In genomic region chr1:140245465-140245864, GRCm38 (mm10) we compare ENCODE assay signal across 8 mouse cellular contexts. TPM values are rescaled to one million over a fixed set of nuclear protein-coding genes. Genes with fewer than 3 reads are reported as not detected.
DNase-seq lines count a peak whose midpoint lies in the region; ATAC-seq and TF ChIP-seq lines count a peak whose summit lies in the region.

No protein-coding gene starts in this region.

- H3K9ac ChIP-seq in forebrain, postnatal 0 days, result peak overlapping the region; percentile 56
- H3K9ac ChIP-seq in liver, embryonic 15.5 days, result no peak overlapping the region

- H3K4me1 ChIP-seq in forebrain, postnatal 0 days (ENCODE audit: insufficient read depth), result no peaks in the 10 kb centered on the region
- H3K4me1 ChIP-seq in liver, embryonic 15.5 days (replicated peaks), result no peaks in the 10 kb centered on the region

- WGBS in forebrain, postnatal 0 days, result 3% methylated on average over 17 of the region's 17 CpGs
- 1% methylated on average over 17 of the region's 17 CpGs for WGBS in liver, embryonic 15.5 days (ENCODE audit: insufficient replicate concordance)

- ATAC-seq in forebrain, postnatal 0 days, result peak; percentile 98
- peak; percentile 52; the same call in 1 of the 2 replicates for ATAC-seq in liver, embryonic 15.5 days (ENCODE audit: insufficient read depth)

- DNase-seq in cerebellum, postnatal 36 days, result peak; percentile 5 to 10
- no peak for DNase-seq in cerebellum, adult 9-11 months
- DNase-seq in forebrain, postnatal 0 days, result peak; percentile 71
- peak; percentile 69 to 70 for DNase-seq in heart, postnatal 14 days
- DNase-seq in kidney, postnatal 4 days, result peak; percentile 77 to 88
- peak; percentile 50 for DNase-seq in ovary, postnatal 14 days (ENCODE audit: low spot score)
- DNase-seq in adipocyte (ENCODE audit: low spot score), result no peak

- H3K4me3 ChIP-seq in forebrain, postnatal 0 days (ENCODE audit: low read depth, low read length), result peak overlapping the region; percentile 59
- H3K4me3 ChIP-seq in liver, embryonic 15.5 days (replicated peaks), result peak overlapping the region; percentile 35

- TF ChIP-seq CTCF in forebrain, postnatal 0 days (IDR thresholded peaks at IDR 0.05; ENCODE audit: low read depth), result no peak

- no peak overlapping the region for H3K27ac ChIP-seq in forebrain, postnatal 0 days (ENCODE audit: low read depth, low read length)
- H3K27ac ChIP-seq in liver, embryonic 15.5 days (replicated peaks), result no peak overlapping the region

- no peaks in the 10 kb centered on the region for H3K27me3 ChIP-seq in forebrain, postnatal 0 days (ENCODE audit: insufficient read depth, low read length)
- H3K27me3 ChIP-seq in liver, embryonic 15.5 days, result no peaks in the 10 kb centered on the region

- intact Hi-C loops in heart, postnatal 14 days (cut with DNase I), result no loop called here

- H3K36me3 ChIP-seq in forebrain, postnatal 0 days (ENCODE audit: insufficient read depth), result no peaks in the 10 kb centered on the region
- H3K36me3 ChIP-seq in liver, embryonic 15.5 days (replicated peaks), result no peaks in the 10 kb centered on the region

- no peaks in the 10 kb centered on the region for H3K9me3 ChIP-seq in forebrain, postnatal 0 days (ENCODE audit: low read length)
- no peaks in the 10 kb centered on the region for H3K9me3 ChIP-seq in liver, embryonic 15.5 days (replicated peaks)

- H3K4me2 ChIP-seq in forebrain, postnatal 0 days (ENCODE audit: low read depth), result peak overlapping the region; percentile 65
- H3K4me2 ChIP-seq in liver, embryonic 15.5 days, result peak overlapping the region; percentile 58

RNA-seq across cellular contexts. Expression of gene Kcnt2, which starts 0.5 kb away (rescaled TPM):
- 8.9 and 12.5 TPM in 2 replicates for total RNA-seq in forebrain, postnatal 0 days (2014; rRNA removed)
- polyA plus RNA-seq in forebrain, postnatal 0 days (2015; fragmentation: Nextera tagmentation; extraction: Ambion mirVana), result 1.9 and 2.4 TPM in 2 replicates
- total RNA-seq in heart, postnatal 14 days (2021), result 1 to 10 TPM; 2.6 to 2.9 TPM
- polyA plus RNA-seq in liver, embryonic 15.5 days (2015; fragmentation: Nextera tagmentation; extraction: Ambion mirVana), result 0.10 and 0.12 TPM in 2 replicates

Comparison
In these comparisons a context has a peak if more than half of its experiments do, and no peak if none do; other contexts are left out.
1. DNase-seq: peak in cerebellum, postnatal 36 days (2 of 2), forebrain, postnatal 0 days (single experiment), heart, postnatal 14 days (2 of 2), kidney, postnatal 4 days (2 of 2) and ovary, postnatal 14 days (single experiment); none in cerebellum, adult 9-11 months (single experiment) and adipocyte (single experiment).